Mouse (Mus musculus) embryo, embryonic 11 days (tissue): ENCODE data around the gene Etv3.

Source experiments
- DNase-seq: peaks from one replicate; pipeline ENCODE4 v3.0.0-alpha.2; 2015

Gene Etv3

GRCm38 (mm10) chr3:87560156-87560555 is 34.9 kb downstream of the Etv3 start:
- DNase-seq, result no peak

- no peak for DNase-seq
Observed at GRCm38 (mm10) chr3:87561434-87561833, 36.2 kb downstream of the Etv3 start.

GRCm38 (mm10) chr3:87562370-87562769 is 37.2 kb downstream of the Etv3 start:
- DNase-seq, result peak; percentile 86

GRCm38 (mm10) chr3:87563466-87563865 is 38.3 kb downstream of the Etv3 start:
- DNase-seq, result no peak

- DNase-seq, result no peak
Observed at GRCm38 (mm10) chr3:87565623-87566022, 40.4 kb downstream of the Etv3 start.

- peak; percentile 88 for DNase-seq
Observed at GRCm38 (mm10) chr3:87566066-87566465, 40.9 kb downstream of the Etv3 start.

- DNase-seq, result no peak
Observed at GRCm38 (mm10) chr3:87567497-87567896, 42.3 kb downstream of the Etv3 start.

GRCm38 (mm10) chr3:87568681-87569080 is 43.5 kb downstream of the Etv3 start:
- DNase-seq, result no peak

- peak; percentile 62 for DNase-seq
Observed at GRCm38 (mm10) chr3:87575766-87576165, 50.6 kb downstream of the Etv3 start.

GRCm38 (mm10) chr3:87582259-87582658 is 57.1 kb downstream of the Etv3 start:
- DNase-seq, result no peak
